Mouse (Mus musculus): Measurements from ENCODE around the gene Spast.

Spast gene

DNA sequence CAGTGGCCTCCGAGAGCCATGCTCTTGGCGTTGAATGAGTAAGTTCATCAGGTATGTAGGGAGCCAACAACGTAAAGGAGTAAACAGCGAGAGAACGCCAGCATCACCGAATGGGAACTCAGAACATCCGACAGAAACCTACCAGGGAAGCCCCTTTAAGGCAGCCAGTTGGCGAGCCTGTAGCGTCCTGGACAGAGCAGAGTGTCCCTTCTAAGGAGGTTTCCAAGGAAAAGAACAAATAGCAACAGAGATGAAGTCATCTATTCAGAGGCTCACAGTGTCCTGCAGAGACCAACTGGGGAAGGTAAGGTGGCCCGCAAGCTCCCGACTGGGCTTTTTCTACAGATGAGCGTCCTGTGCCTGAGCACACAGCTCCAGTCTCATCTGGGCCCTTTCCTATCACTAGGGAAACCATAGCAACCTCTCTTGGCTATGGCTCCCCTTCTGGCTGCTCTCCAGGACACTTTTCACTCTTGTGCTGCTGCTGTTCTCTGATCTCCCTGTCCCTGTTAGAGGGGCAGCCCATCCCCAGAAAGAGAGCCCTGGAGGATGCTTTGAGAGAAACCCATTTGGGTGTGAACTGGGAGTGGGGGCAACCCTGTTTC is 85.7 kb downstream of the Spast start:
- no peak for DNase-seq (ENCODE audit: extremely low spot score)

DNA sequence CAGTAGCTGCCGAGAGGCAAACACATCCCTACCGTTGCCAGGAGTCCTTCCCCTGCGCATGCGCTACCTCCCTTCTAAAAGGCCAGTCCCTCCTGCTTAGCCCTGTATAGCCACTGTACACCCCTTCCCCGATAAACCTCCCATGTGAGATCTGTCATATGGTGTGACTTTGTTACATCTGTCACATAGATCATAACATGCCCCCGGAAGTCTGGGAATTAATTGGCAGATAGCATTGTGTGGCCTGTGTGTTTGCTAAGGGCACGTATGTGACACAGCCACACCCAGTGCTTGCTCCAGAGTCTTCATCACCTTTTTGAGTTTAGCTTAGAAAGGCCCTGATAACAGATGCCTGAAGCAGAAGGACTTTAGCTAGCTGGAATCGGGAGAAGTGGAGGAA is 91.3 kb downstream of the Spast start:
- DNase-seq (ENCODE audit: extremely low spot score), result no peak

DNA sequence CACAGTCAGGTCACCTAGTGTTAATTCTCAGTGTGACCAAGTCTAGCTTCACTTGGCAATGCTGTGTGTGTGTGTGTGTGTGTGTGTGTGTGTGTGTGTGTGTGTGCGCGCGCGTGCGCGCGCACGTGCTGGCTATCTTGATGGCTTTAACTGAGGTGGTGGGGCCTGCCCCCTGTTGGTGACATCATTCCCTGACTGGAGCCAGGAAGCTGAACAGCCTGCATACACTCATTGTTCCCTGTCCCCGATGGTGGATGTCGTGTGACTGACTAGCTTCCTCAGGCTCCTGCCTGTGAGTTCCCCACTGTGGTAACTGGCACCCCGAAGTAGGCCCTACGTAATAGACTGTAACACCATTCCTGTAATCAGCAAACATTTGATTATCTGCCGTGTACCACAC is 92.7 kb downstream of the Spast start:
- DNase-seq (ENCODE audit: extremely low spot score), result peak; percentile 10

DNA sequence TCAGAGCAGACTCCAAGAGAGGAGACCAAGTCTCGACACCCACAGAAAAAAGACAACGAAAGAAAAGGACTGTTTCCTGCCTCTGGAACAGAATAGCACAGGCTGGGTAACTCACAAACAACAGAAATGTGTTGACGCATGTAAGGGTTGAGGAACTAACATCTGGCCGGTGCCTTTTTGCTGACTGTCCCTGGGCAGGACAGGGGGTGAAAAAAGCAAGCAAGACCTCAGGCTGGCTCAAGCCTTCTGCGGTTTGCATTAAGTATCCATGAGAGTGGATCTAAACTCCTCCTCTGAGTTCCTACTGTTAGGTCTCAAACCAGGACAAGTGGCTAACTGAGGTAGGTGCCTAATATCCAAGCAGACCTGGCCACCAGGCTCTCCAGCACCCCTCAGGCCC is 93.8 kb downstream of the Spast start:
- no peak for DNase-seq (ENCODE audit: extremely low spot score)

DNA sequence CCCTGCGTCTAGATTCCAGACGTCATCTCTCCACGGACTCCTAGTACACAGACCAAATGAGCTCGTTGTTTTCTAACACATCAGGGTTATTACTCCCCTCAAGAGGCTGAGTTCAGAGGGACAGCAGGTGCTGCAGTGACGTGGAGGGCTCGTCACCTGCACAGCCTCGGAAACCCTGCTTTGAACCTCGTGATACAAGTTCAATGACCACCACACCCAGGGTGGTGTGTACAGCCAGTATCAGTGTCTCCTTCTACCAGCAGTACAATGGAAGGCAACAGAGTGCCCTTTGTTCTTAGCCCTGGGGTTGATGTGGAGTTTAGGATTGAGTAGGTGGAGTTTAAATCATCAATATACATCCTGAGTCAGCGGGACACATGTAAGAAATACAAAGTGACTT is 99.0 kb downstream of the Spast start:
- DNase-seq (ENCODE audit: extremely low spot score), result no peak

DNA sequence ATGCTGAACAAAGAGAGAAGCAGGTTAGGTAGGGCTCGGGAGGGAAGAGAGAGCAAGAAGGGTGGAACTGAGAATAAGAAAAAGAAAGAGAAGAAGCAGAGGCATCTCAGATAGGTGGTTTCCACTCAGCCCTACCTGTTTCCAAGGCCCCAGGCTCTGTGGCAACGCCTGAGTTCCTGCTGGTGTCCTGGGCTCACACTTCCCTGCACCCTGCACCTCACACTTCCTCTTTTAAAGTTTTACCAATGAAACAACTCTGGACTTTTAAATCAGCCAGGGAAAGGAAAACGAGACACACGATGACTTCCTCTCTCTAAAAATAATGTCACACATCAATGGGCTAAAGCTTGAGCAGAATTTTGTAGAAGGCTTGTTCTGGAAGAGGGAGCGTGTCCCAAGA is 101.7 kb downstream of the Spast start:
- no peak for DNase-seq (ENCODE audit: extremely low spot score)
